Mouse (Mus musculus): ENCODE measurements at regions not wholly inside any gene's neighbourhood (a gene's known extent, or its start where the extent isn't known, plus 50 kb on each side); places are given as distances from the start of the nearest gene placed in this dataset.

GRCm38 (mm10) chr3:114627103-114627502 is 276.8 kb upstream of the Olfm3 start:
- Histone ChIP-seq H3K4me3 (replicated peaks; ENCODE audit: low read length) (no peak overlapping the region), H3K27me3 (ENCODE audit: control insufficient read depth, insufficient read depth, low read length) (no peaks in the 10 kb centered on the region), H3K4me2 (replicated peaks) (no peak overlapping the region), H3K9me3 (ENCODE audit: control insufficient read depth, low read length) (no peaks in the 10 kb centered on the region), H3K9ac (no peak overlapping the region), H3K27ac (no peak overlapping the region), H3K36me3 (replicated peaks; ENCODE audit: control insufficient read depth, insufficient read depth) (no peaks in the 10 kb centered on the region), H3K4me1 (replicated peaks; ENCODE audit: control insufficient read depth, insufficient read depth, low read length) (no peaks in the 10 kb centered on the region)
- DNase-seq (ENCODE audit: low spot score) (no peak), ATAC-seq (ENCODE audit: low FRiP score) (no peak)
- WGBS, result 44% methylated on average over 2 of the region's 2 CpGs

DNA sequence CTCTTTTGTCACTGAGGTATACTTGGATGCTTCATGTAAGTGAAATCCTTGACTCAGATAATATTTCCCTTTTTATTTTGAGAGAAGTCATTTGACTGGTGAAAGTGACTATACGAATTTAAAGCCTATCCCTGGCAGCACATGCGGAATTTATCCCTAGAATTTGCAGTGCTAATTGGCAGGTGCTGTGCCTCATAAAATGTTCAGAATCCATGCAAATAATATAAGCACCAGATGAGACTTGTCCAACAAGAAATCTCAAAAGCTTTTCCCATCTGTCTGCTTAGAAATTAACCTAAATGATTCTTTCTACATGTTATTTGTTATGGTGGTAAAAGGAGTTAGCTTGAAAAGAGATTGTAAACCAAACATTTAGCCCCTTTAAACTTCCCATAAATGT is 268.5 kb upstream of the Olfm3 start:
- Histone ChIP-seq H3K4me2 (replicated peaks) (no peak overlapping the region), H3K4me1 (replicated peaks; ENCODE audit: control insufficient read depth, insufficient read depth, low read length) (no peaks in the 10 kb centered on the region), H3K27me3 (ENCODE audit: control insufficient read depth, insufficient read depth, low read length) (no peaks in the 10 kb centered on the region), H3K27ac (no peak overlapping the region), H3K9me3 (ENCODE audit: control insufficient read depth, low read length) (no peaks in the 10 kb centered on the region), H3K9ac (no peak overlapping the region), H3K36me3 (replicated peaks; ENCODE audit: control insufficient read depth, insufficient read depth) (no peaks in the 10 kb centered on the region), H3K4me3 (replicated peaks; ENCODE audit: low read length) (no peak overlapping the region)
- DNase-seq (ENCODE audit: low spot score), result no peak
- ATAC-seq (ENCODE audit: low FRiP score), result no peak
- WGBS, result 75% methylated on average over 2 of the region's 2 CpGs

DNA sequence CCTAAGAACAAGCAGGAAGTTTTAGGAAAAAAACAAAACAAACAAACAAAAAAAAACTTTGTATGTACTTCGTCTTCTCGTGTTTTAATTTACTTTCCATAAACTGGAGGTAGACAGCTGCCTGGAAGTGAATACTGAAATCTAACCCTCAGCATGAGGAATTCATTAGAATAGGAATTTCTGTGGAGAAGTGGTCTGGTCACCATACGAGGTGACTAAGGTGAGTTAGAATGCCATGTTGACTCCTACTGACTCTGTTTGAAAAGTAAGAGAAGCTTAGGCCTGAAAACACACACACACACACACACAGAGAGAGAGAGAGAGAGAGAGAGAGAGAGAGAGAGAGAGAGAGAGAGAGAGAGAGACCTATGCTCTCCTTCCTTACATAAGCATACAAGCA is 255.9 kb upstream of the Olfm3 start:
- Histone ChIP-seq H3K9ac (no peak overlapping the region), H3K36me3 (replicated peaks; ENCODE audit: control insufficient read depth, insufficient read depth) (no peaks in the 10 kb centered on the region), H3K9me3 (ENCODE audit: control insufficient read depth, low read length) (no peaks in the 10 kb centered on the region), H3K27ac (no peak overlapping the region), H3K4me1 (replicated peaks; ENCODE audit: control insufficient read depth, insufficient read depth, low read length) (no peaks in the 10 kb centered on the region), H3K27me3 (ENCODE audit: control insufficient read depth, insufficient read depth, low read length) (no peaks in the 10 kb centered on the region), H3K4me3 (replicated peaks; ENCODE audit: low read length) (no peak overlapping the region), H3K4me2 (replicated peaks) (no peak overlapping the region)
- no peak for DNase-seq (ENCODE audit: low spot score)
- 81% methylated on average over 3 of the region's 3 CpGs for WGBS
- ATAC-seq (ENCODE audit: low FRiP score), result no peak

DNA sequence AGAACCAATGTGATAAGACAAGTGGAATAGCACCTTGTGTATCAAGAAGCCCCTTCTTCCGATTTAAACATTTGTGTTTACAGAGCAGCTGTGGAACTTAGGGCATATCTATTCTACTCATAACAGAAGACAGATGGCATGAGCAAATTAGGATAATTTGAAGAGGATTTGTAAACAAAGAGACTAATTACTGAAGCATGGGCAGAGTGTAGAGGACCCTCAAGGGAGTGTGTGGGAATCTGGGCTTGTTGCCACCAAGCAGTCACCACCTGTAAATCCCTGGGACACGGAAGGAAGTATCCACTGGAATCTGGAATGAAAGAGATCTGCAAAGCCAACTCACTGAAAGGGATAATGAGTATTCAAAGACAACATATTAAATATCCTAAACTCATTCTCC is 205.9 kb upstream of the Olfm3 start:
- no peaks in the 10 kb centered on the region for H3K4me1 ChIP-seq (replicated peaks; ENCODE audit: control insufficient read depth, insufficient read depth, low read length)
- H3K4me3 ChIP-seq (replicated peaks; ENCODE audit: low read length), result no peak overlapping the region
- H3K9ac ChIP-seq, result no peak overlapping the region
- 62% methylated on average over 2 of the region's 2 CpGs for WGBS
- H3K36me3 ChIP-seq (replicated peaks; ENCODE audit: control insufficient read depth, insufficient read depth), result no peaks in the 10 kb centered on the region
- no peaks in the 10 kb centered on the region for H3K9me3 ChIP-seq (ENCODE audit: control insufficient read depth, low read length)
- no peak overlapping the region for H3K27ac ChIP-seq
- H3K4me2 ChIP-seq (replicated peaks), result no peak overlapping the region
- no peak for DNase-seq (ENCODE audit: low spot score)
- peak; percentile 88 for ATAC-seq (ENCODE audit: low FRiP score)
- no peaks in the 10 kb centered on the region for H3K27me3 ChIP-seq (ENCODE audit: control insufficient read depth, insufficient read depth, low read length)

DNA sequence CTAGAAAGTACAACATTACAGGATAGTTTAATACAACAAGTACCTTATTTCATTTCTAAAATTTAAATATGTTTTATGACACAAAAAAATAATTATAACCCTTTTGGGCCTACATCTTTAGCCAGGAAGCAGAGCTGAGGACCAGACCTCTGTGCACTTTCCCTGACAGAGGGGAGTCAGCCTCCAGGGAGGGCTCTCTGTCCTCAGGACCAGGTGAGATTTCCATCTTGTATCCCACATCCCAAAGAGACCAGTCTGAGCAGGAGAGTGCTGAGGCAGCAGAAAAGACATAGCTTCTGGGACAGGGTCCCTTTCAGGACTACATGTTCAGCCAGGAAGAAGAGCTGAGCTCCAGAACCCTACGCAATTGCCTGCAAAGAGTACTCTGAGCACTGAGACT is 178.7 kb upstream of the Olfm3 start:
- H3K4me1 ChIP-seq (replicated peaks; ENCODE audit: control insufficient read depth, insufficient read depth, low read length), result no peaks in the 10 kb centered on the region
- DNase-seq (ENCODE audit: low spot score) (no peak), ATAC-seq (ENCODE audit: low FRiP score) (no peak)
- no peak overlapping the region for H3K27ac ChIP-seq
- no peak overlapping the region for H3K4me3 ChIP-seq (replicated peaks; ENCODE audit: low read length)
- H3K9ac ChIP-seq, result no peak overlapping the region
- 84% methylated on average over 1 of the region's 1 CpGs for WGBS
- no peaks in the 10 kb centered on the region for H3K9me3 ChIP-seq (ENCODE audit: control insufficient read depth, low read length)
- no peaks in the 10 kb centered on the region for H3K36me3 ChIP-seq (replicated peaks; ENCODE audit: control insufficient read depth, insufficient read depth)
- no peaks in the 10 kb centered on the region for H3K27me3 ChIP-seq (ENCODE audit: control insufficient read depth, insufficient read depth, low read length)
- H3K4me2 ChIP-seq (replicated peaks), result no peak overlapping the region

- Histone ChIP-seq H3K27me3 (ENCODE audit: control insufficient read depth, insufficient read depth, low read length) (no peaks in the 10 kb centered on the region), H3K9ac (no peak overlapping the region), H3K4me1 (replicated peaks; ENCODE audit: control insufficient read depth, insufficient read depth, low read length) (no peaks in the 10 kb centered on the region), H3K4me3 (replicated peaks; ENCODE audit: low read length) (no peak overlapping the region), H3K27ac (no peak overlapping the region), H3K4me2 (replicated peaks) (no peak overlapping the region), H3K9me3 (ENCODE audit: control insufficient read depth, low read length) (no peaks in the 10 kb centered on the region), H3K36me3 (replicated peaks; ENCODE audit: control insufficient read depth, insufficient read depth) (no peaks in the 10 kb centered on the region)
- DNase-seq (ENCODE audit: low spot score) (no peak), ATAC-seq (ENCODE audit: low FRiP score) (no peak)
- WGBS, result 86% methylated on average over 2 of the region's 2 CpGs
Observed at GRCm38 (mm10) chr3:114736426-114736825, 167.5 kb upstream of the Olfm3 start.

DNA sequence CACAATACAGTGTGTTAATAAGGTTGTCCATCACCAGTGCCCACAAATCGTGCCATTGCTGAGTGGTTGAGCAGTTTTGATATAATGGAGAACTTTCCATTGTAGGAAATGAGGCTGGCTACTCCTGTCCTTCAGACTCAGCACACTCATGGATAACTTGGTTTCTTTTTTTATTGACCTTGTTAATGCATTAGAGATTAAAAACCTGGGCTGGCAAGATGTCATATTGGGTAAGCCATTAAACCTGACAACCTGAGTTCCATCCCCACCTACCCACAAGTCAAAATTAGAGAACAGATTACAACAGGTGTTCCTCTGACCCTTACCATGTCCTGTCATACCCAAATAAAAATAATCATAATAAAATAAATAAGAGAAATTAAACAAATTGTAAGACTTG is 159.7 kb upstream of the Olfm3 start:
- Histone ChIP-seq H3K9me3 (ENCODE audit: control insufficient read depth, low read length) (no peaks in the 10 kb centered on the region), H3K4me1 (replicated peaks; ENCODE audit: control insufficient read depth, insufficient read depth, low read length) (no peaks in the 10 kb centered on the region), H3K9ac (no peak overlapping the region), H3K4me2 (replicated peaks) (no peak overlapping the region), H3K27ac (no peak overlapping the region), H3K36me3 (replicated peaks; ENCODE audit: control insufficient read depth, insufficient read depth) (no peaks in the 10 kb centered on the region), H3K27me3 (ENCODE audit: control insufficient read depth, insufficient read depth, low read length) (no peaks in the 10 kb centered on the region), H3K4me3 (replicated peaks; ENCODE audit: low read length) (no peak overlapping the region)
- DNase-seq (ENCODE audit: low spot score) (no peak), ATAC-seq (ENCODE audit: low FRiP score) (no peak)
- WGBS, result 83% methylated on average over 1 of the region's 1 CpGs

- Histone ChIP-seq H3K27ac (no peak overlapping the region), H3K9ac (no peak overlapping the region), H3K9me3 (ENCODE audit: control insufficient read depth, low read length) (no peaks in the 10 kb centered on the region), H3K27me3 (ENCODE audit: control insufficient read depth, insufficient read depth, low read length) (no peaks in the 10 kb centered on the region), H3K36me3 (replicated peaks; ENCODE audit: control insufficient read depth, insufficient read depth) (no peaks in the 10 kb centered on the region), H3K4me2 (replicated peaks) (no peak overlapping the region), H3K4me3 (replicated peaks; ENCODE audit: low read length) (no peak overlapping the region), H3K4me1 (replicated peaks; ENCODE audit: control insufficient read depth, insufficient read depth, low read length) (no peaks in the 10 kb centered on the region)
- DNase-seq (ENCODE audit: low spot score) (no peak), ATAC-seq (ENCODE audit: low FRiP score) (no peak)
Observed at GRCm38 (mm10) chr3:114745131-114745530, 158.7 kb upstream of the Olfm3 start.

GRCm38 (mm10) chr3:114757313-114757712 is 146.6 kb upstream of the Olfm3 start:
- H3K4me2 ChIP-seq (replicated peaks), result no peak overlapping the region
- no peaks in the 10 kb centered on the region for H3K9me3 ChIP-seq (ENCODE audit: control insufficient read depth, low read length)
- H3K27ac ChIP-seq, result no peak overlapping the region
- H3K27me3 ChIP-seq (ENCODE audit: control insufficient read depth, insufficient read depth, low read length), result no peaks in the 10 kb centered on the region
- 80% methylated on average over 4 of the region's 4 CpGs for WGBS
- ATAC-seq (ENCODE audit: low FRiP score) (no peak), DNase-seq (ENCODE audit: low spot score) (no peak)
- 0 out of 2 replicates have a peak, but pooled peaks cover 3% of the 10 kb centered on the region for H3K4me1 ChIP-seq (replicated peaks; ENCODE audit: control insufficient read depth, insufficient read depth, low read length)
- H3K36me3 ChIP-seq (replicated peaks; ENCODE audit: control insufficient read depth, insufficient read depth), result no peaks in the 10 kb centered on the region
- H3K9ac ChIP-seq, result no peak overlapping the region
- no peak overlapping the region for H3K4me3 ChIP-seq (replicated peaks; ENCODE audit: low read length)

DNA sequence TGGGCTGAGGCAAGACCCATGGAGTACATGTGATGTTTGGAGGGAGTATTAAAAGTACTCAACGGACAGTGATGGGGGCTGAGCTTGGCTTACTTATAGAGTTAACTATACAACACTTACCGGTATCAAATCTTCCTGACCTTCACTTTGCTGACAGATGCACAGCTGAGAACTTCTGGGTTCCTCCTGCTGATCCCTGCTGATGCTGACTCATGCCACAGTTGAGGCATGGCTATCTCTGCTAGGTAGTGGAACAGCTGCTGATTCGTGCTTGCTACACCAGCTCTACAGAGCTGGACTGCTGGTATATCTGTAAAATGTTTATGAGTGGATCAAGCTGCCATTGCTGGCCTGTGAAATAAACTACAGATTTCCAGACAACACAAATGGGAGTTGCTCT is 145.3 kb upstream of the Olfm3 start:
- ATAC-seq (ENCODE audit: low FRiP score), result no peak
- Histone ChIP-seq H3K36me3 (replicated peaks; ENCODE audit: control insufficient read depth, insufficient read depth) (no peaks in the 10 kb centered on the region), H3K27me3 (ENCODE audit: control insufficient read depth, insufficient read depth, low read length) (no peaks in the 10 kb centered on the region), H3K9ac (no peak overlapping the region), H3K9me3 (ENCODE audit: control insufficient read depth, low read length) (no peaks in the 10 kb centered on the region), H3K4me3 (replicated peaks; ENCODE audit: low read length) (no peak overlapping the region), H3K4me1 (replicated peaks; ENCODE audit: control insufficient read depth, insufficient read depth, low read length) (0 out of 2 replicates have a peak, but pooled peaks cover 3% of the 10 kb centered on the region), H3K27ac (no peak overlapping the region), H3K4me2 (replicated peaks) (no peak overlapping the region)
- WGBS, result 88% methylated on average over 3 of the region's 3 CpGs
- DNase-seq (ENCODE audit: low spot score), result no peak
